Mouse (Mus musculus) limb, embryonic 15.5 days (tissue): Measurements from ENCODE around the gene S1pr4. TPM values are rescaled to one million over a fixed set of nuclear protein-coding genes. Genes with fewer than 3 reads are reported as not detected.

Source experiments
- ATAC-seq: fragments of 200-750 bp; cut with Nextera tagmentation; 2 replicates; pipeline ENCODE4 v1.8.0; 2017; ENCODE audit warnings: low read depth, moderate TSS enrichment; ENCODE audit not compliant: insufficient number of reproducible peaks, low FRiP score, low TSS enrichment
- H3K27ac ChIP-seq: fragments of 300-500 bp; sonication (generic); 2 replicates; pipeline ENCODE4 v1.5.1; 2015; ENCODE audit warnings: moderate library complexity, mild to moderate bottlenecking, inconsistent platforms
- H3K27me3 ChIP-seq: fragments of 300-500 bp; sonication (generic); 2 replicates; pipeline ENCODE4 v1.6.1; 2015; ENCODE audit warnings: inconsistent platforms
- H3K36me3 ChIP-seq: fragments of 300-500 bp; sonication (generic); 2 replicates; pipeline ENCODE4 v1.6.1; 2015; ENCODE audit warnings: inconsistent platforms
- H3K4me1 ChIP-seq: fragments of 300-500 bp; sonication (generic); 2 replicates; pipeline ENCODE4 v1.6.1; 2015; ENCODE audit warnings: inconsistent platforms
- H3K4me2 ChIP-seq: fragments of 300-500 bp; sonication (generic); 2 replicates; pipeline ENCODE4 v1.6.1; 2015; ENCODE audit warnings: mild to moderate bottlenecking, inconsistent platforms
- H3K4me3 ChIP-seq: fragments of 300-500 bp; sonication (generic); 2 replicates; pipeline ENCODE4 v1.5.1; 2015; ENCODE audit warnings: mild to moderate bottlenecking, inconsistent platforms
- H3K9ac ChIP-seq: fragments of 300-500 bp; sonication (generic); 2 replicates; pipeline ENCODE4 v1.6.1; 2015; ENCODE audit warnings: inconsistent platforms
- H3K9me3 ChIP-seq: fragments of 300-500 bp; sonication (generic); 2 replicates; pipeline ENCODE4 v1.6.1; 2016; ENCODE audit warnings: inconsistent platforms
- WGBS: fragments of 180-500 bp; shearing (Covaris S2); methylation state at CpG from one replicate; pipeline ENCODE4 v1.1.7; 2015; 5-methylcytosine and 5-hydroxymethylcytosine counted together
- polyA plus RNA-seq: library from polyadenylated mRNA; unstranded; fragments of >200 nt; fragmentation: Nextera tagmentation; extraction: Ambion mirVana; gene quantifications from 2 replicates; pipeline ENCODE4 v1.2.1, GENCODE M21; 2015

Gene S1pr4
- polyA plus RNA-seq, 1 experiment from 2014 or later: 0.67 TPM

DNA sequence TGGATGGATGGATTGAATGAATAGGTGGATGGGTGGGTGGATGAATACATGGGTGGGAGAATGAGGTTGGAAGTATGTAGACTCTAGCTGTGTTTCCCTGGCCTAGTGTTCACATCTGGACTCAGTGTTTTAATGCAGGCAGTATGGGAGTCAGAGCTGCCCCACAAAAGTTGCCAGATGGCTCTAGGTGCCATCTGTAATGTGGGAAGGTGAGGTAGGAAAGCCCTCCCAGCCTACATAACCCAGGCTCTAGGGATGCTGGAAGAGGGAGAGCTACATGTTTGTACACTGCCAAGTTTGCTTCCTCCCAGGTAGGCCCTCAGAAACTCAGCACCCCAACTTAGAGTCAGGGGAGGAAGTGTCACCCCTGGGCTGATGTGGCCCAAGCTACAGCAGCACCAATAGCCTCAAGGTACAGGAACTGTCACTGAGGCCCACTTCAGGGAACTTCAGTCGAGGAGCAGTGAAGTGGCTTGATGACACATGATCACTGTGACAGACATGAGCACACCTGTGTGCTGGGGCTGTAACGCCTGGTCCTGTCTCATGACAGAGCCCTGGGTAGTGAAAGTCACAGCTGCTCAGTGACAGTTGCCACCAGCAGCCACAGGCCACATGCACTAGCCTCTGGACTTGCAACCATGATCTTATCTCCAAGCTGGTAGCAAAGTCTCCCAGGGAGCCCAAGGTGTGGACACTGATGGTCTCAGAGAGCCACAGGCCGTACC is 38.6 kb upstream of the S1pr4 start:
- no peak overlapping the region for H3K4me3 ChIP-seq
- peaks cover 27% of the 10 kb centered on the region for H3K4me1 ChIP-seq
- no peaks in the 10 kb centered on the region for H3K9me3 ChIP-seq
- H3K9ac ChIP-seq: no peak overlapping the region
- no peak overlapping the region for H3K4me2 ChIP-seq
- peaks cover 36% of the 10 kb centered on the region for H3K36me3 ChIP-seq
- H3K27me3 ChIP-seq: no peaks in the 10 kb centered on the region
- ATAC-seq: no peak
- no peak overlapping the region for H3K27ac ChIP-seq
- WGBS: 80% methylated on average over 3 of the region's 3 CpGs

DNA sequence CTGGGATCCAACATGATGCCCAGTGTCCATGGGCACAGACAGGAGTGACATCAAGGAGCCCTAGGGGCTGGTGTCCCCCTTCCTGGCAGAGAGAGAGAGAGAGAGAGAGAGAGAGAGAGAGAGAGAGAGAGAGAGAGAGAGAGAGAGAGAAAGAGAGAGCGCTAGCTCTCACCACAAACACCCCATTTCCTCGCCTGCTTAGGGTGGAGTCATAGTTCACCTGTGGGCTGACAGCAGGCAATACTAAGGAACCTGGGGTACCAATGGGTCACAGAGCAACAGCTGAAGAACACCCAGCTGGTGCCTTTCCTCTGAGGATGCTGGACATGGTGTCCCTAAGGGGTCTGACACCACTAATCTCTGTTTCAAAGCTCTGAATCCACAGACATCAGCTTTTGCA is 37.5 kb upstream of the S1pr4 start:
- H3K36me3 ChIP-seq: peaks cover 46% of the 10 kb centered on the region
- no peak for ATAC-seq
- WGBS: 77% methylated on average over 2 of the region's 2 CpGs

DNA sequence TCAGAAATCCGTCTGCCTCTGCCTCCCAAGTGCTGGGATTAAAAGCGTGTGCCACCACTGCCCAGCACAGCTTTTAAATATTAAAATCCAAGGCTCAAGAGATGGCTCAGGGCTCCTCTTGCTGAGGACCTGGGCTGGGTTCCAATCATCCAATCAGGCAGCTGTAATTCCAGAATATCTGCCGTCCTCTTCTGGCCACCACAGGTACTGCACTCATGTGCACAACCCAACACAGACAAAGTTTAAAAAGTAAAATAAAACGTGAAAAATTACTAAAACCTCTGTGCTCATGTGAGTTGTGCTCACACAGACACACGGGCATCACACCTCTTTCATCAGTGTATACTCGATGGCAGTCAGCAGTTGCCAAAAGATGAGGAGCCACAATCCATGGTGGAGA is 36.8 kb upstream of the S1pr4 start:
- Histone ChIP-seq H3K4me2 (no peak overlapping the region), H3K27ac (no peak overlapping the region), H3K9me3 (no peaks in the 10 kb centered on the region), H3K4me3 (no peak overlapping the region), H3K9ac (no peak overlapping the region), H3K4me1 (peaks cover 9% of the 10 kb centered on the region), H3K36me3 (peaks cover 52% of the 10 kb centered on the region), H3K27me3 (no peaks in the 10 kb centered on the region)
- no peak for ATAC-seq
- 75% methylated on average over 6 of the region's 6 CpGs for WGBS

More for the DNA sequence above, 37.5 kb upstream of the S1pr4 start:
- H3K27me3 ChIP-seq: no peaks in the 10 kb centered on the region
- no peak overlapping the region for H3K9ac ChIP-seq
- H3K27ac ChIP-seq: no peak overlapping the region
- H3K4me1 ChIP-seq: peaks cover 16% of the 10 kb centered on the region
- H3K9me3 ChIP-seq: no peaks in the 10 kb centered on the region
- no peak overlapping the region for H3K4me2 ChIP-seq
- no peak overlapping the region for H3K4me3 ChIP-seq

DNA sequence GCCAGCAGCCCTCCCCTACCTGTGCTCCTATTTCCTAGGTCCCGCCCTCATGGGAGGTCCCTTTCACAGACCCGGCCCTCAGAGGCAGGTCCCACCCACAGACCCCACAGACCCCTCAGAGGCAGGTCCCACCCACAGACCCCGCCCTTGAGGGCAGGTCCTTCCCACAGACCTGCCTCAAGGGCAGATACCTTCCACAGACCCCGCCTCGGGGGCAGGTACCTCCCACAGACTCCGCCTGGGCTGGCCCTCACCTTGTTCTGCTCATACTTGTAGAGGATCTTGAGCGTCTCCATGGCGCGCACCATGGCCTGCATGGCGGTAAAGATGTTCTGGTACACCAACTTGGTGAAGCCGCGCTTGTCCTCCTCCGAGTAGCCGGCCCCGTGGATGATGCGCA is 34.9 kb upstream of the S1pr4 start:
- no peaks in the 10 kb centered on the region for H3K4me1 ChIP-seq
- H3K4me3 ChIP-seq: no peak overlapping the region
- H3K9ac ChIP-seq: no peak overlapping the region
- no peaks in the 10 kb centered on the region for H3K9me3 ChIP-seq
- H3K27ac ChIP-seq: no peak overlapping the region
- no peak for ATAC-seq
- H3K4me2 ChIP-seq: no peak overlapping the region
- peaks cover 64% of the 10 kb centered on the region for H3K36me3 ChIP-seq
- whole genome bisulfite sequencing: 56% methylated on average over 16 of the region's 16 CpGs
- no peaks in the 10 kb centered on the region for H3K27me3 ChIP-seq

DNA sequence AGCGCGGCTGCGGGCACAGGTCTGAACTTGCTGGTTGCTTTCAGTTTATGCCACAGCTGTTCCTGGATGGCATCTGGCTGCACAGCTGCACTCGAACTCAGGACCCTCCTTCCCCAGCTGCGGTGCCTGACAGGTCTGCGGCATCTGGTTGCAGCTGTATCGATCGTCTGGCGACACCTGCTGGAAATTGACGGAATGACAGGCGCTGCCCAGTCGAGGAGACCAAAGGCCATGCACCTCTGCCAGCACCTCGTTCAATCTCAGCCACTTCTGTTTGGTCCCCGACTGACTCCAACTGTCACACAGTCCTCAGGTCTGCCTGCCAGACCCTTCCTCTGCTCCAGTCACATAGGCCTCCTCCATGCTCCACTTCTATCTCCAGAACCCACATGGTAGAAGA is 26.8 kb upstream of the S1pr4 start:
- 12% methylated on average over 14 of the region's 14 CpGs for WGBS
- Histone ChIP-seq H3K9me3 (no peaks in the 10 kb centered on the region), H3K9ac (no peak overlapping the region), H3K27ac (no peak overlapping the region), H3K36me3 (peaks cover 32% of the 10 kb centered on the region), H3K4me3 (no peak overlapping the region), H3K4me2 (no peak overlapping the region), H3K4me1 (0 out of 2 replicates have a peak, but pooled peaks cover 9% of the 10 kb centered on the region), H3K27me3 (peaks cover 12% of the 10 kb centered on the region)
- no peak for ATAC-seq

DNA sequence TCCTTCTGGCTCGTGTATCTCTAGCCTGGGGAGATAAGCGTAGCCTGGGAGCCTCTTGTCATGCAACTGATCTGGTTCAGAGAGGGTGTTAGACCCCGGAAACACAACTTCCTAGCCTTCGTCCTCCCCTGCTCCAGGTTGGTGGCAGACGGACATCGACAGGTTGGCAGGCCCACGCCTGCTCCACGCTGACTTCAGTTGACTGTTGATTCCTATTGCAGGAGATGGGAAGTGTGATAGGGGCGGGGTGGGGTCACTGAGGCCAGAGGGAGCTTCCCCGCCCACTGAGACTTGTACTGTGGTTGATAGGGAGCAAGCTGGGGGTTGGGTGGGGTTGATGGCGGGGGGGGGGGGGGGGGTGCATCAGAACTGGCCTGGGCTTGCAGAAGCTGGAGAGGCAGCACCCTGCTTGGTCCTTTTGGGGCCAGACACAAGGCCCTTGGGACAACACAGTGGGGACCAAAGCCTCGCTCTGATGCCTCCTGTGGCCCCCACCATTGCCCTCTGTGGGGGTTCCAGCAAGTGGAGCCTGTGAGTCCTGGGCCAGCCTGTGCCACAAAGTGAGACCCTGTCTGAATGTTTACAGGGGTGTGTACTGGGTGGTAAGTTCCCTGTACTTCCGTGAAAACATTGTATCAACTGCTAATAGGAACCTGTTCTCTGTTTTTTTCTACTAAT is 25.2 kb upstream of the S1pr4 start:
- Histone ChIP-seq H3K36me3 (peaks cover 16% of the 10 kb centered on the region), H3K27ac (no peak overlapping the region), H3K27me3 (peaks cover 12% of the 10 kb centered on the region), H3K9me3 (no peaks in the 10 kb centered on the region), H3K4me3 (no peak overlapping the region), H3K9ac (no peak overlapping the region), H3K4me1 (0 out of 2 replicates have a peak, but pooled peaks cover 9% of the 10 kb centered on the region), H3K4me2 (no peak overlapping the region)
- ATAC-seq: no peak
- WGBS: 44% methylated on average over 13 of the region's 13 CpGs

DNA sequence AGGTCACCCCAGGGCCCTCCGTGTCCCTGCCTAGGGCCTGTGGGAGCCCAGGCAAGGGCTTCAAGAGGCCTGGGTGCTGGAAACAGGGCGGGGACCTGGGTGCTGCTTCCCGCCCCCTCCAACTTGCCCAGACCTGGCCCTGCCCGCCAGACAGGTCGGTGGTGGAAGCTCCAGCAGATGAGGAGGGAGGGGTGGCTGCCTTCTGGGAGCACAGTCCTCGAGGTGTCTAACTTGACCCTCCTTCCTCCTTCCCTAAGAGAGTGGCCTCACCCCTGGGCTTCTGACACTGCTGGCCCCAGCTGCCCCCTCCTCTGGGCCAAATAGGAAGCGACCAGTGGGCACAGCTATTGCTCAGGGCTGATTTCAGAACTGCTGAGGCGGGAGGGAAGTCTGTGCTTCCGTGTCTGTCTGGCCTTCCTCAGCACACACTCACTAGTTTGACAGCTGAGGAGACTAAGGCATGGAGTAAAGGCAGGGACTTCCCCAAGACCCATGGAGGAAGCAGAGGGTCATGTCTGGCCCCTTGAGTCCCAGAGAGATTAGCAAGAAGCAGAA is 24.2 kb upstream of the S1pr4 start, which contains the start of gene Gna15:
Gene Gna15 (minus strand): TSS at position 175 of the 555 bp plus-strand sequence.
- H3K36me3 ChIP-seq: peaks cover 5% of the 10 kb centered on the region
- 16% methylated on average over 9 of the region's 9 CpGs for WGBS
- peak within 1 kb of the TSS; percentile 25 for H3K4me3 ChIP-seq
- H3K27ac ChIP-seq: peak within 1 kb of the TSS; percentile 68
- peaks cover 12% of the 10 kb centered on the region for H3K27me3 ChIP-seq
- ATAC-seq: no peak
- peak within 1 kb of the TSS; percentile 30 for H3K4me2 ChIP-seq
- H3K9ac ChIP-seq: no peak within 1 kb of the TSS; the same call in 1 of the 2 replicates
- 0 out of 2 replicates have a peak, but pooled peaks cover 9% of the 10 kb centered on the region for H3K4me1 ChIP-seq
- H3K9me3 ChIP-seq: no peaks in the 10 kb centered on the region

DNA sequence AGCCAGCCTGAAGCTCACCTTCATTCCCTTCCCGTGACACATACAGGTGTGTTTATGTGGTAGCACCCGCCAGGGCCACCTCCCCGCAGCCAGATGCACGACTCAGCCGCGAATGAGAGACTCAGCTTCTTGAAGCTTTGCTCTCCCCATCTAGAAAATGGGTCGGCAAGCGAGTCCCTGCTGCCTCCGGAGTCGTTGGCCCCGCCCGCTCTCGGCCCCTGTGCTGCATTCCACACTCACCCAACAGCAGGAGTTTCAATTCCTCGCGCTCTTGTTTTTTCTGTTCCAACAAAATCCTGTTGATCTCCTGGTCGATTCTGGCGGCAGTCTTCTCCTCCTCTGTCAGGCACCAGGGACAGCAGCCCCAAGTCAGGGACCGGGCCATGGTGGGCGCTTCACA is 23.6 kb upstream of the S1pr4 start:
- peak overlapping the region; percentile 68 for H3K27ac ChIP-seq
- 13% methylated on average over 19 of the region's 19 CpGs for WGBS
- no peaks in the 10 kb centered on the region for H3K9me3 ChIP-seq
- H3K4me1 ChIP-seq: 0 out of 2 replicates have a peak, but pooled peaks cover 9% of the 10 kb centered on the region
- peak overlapping the region; percentile 30 for H3K4me2 ChIP-seq
- H3K9ac ChIP-seq: no peak overlapping the region; the same call in 1 of the 2 replicates
- peaks cover 12% of the 10 kb centered on the region for H3K27me3 ChIP-seq
- H3K4me3 ChIP-seq: peak overlapping the region; percentile 25
- no peaks in the 10 kb centered on the region for H3K36me3 ChIP-seq
- no peak for ATAC-seq

DNA sequence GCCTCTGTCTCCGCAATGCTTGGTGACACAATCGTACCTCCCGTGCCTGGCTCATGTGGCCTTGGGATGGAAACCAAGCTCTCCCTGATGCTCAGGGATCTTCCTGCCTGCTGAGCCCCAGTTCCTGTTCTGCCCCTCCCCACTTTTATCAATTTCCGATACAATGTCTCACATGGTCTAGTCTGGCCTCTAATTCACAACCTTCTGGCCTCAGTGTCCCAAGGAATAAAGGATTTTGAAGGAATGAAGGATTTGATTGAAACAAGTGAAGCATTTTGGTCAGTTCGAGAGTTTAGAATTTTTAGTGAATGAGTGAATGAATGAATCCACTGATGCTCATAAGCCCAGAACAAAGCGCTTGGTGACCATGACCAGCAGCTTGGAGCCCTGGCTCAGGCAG is 23.2 kb upstream of the S1pr4 start:
- H3K4me1 ChIP-seq: 0 out of 2 replicates have a peak, but pooled peaks cover 9% of the 10 kb centered on the region
- H3K27ac ChIP-seq: peak overlapping the region; percentile 68; the same call in 1 of the 2 replicates
- H3K36me3 ChIP-seq: no peaks in the 10 kb centered on the region
- WGBS: 75% methylated on average over 6 of the region's 6 CpGs
- H3K4me3 ChIP-seq: peak overlapping the region; percentile 25
- no peak for ATAC-seq
- H3K9ac ChIP-seq: no peak overlapping the region
- no peaks in the 10 kb centered on the region for H3K9me3 ChIP-seq
- H3K4me2 ChIP-seq: peak overlapping the region; percentile 30; the same call in 1 of the 2 replicates
- H3K27me3 ChIP-seq: peaks cover 12% of the 10 kb centered on the region

DNA sequence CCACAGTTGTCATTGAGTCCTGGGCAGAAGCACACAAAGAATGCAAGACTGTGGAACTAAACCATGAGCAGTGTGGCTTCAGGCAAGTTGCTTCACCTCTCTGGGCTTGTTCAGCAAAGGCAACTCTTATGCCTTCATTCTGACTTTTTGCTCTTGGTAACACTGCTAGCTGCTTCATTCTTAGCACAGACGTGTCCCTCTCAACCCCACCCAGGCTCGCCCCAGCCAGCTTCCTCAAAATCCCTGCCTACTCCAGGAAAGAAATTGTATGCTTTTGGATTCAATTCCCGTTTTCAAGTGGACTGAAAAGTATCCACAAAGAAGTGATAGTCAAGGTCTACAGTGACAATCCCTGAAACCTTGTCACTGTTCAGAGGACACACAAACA is 20.0 kb upstream of the S1pr4 start:
- ATAC-seq: no peak
- H3K4me2 ChIP-seq: no peak overlapping the region
- WGBS: 68% methylated on average over 3 of the region's 3 CpGs
- H3K36me3 ChIP-seq: no peaks in the 10 kb centered on the region
- no peak overlapping the region for H3K9ac ChIP-seq
- H3K9me3 ChIP-seq: no peaks in the 10 kb centered on the region
- peaks cover 12% of the 10 kb centered on the region for H3K27me3 ChIP-seq
- no peak overlapping the region for H3K4me3 ChIP-seq
- 0 out of 2 replicates have a peak, but pooled peaks cover 9% of the 10 kb centered on the region for H3K4me1 ChIP-seq
- H3K27ac ChIP-seq: no peak overlapping the region

DNA sequence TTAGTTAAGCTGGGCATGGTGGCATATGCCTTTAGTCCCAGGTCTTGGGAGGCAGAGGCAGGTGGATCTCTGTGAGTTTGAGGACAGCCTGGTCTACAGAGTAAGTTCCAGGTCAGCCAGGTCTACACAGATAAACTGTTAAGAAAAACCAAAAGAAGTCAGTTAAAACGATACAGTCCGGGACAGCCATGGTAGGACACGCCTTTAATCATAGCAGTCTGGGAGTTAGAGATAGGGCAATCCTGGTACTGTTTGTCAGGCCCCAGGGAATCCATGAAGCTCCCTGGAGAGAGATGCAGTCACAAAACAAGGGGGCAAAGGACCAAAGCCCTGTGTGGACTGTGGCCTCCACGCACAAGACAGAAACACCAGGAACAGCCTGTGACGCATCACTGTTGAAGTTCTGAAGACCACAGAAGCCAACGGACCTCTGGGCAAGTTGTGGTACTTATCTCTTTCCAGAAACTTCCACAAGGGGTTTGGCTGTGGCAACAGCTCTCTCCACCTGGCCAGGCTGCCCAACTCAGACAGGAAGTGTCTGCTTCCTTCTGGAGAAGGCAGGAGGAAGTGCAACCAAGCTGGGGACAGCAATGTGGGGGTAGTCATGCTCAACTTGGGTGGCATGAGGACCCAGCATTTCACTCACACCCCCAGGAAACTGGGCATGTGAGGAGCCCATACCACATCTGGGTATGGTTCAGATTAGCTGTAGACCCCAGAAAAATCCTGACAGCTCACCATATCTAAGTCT is 19.5 kb upstream of the S1pr4 start:
- Histone ChIP-seq H3K4me2 (no peak overlapping the region), H3K36me3 (no peaks in the 10 kb centered on the region), H3K27ac (no peak overlapping the region), H3K4me3 (no peak overlapping the region), H3K27me3 (peaks cover 12% of the 10 kb centered on the region), H3K9ac (no peak overlapping the region), H3K9me3 (no peaks in the 10 kb centered on the region), H3K4me1 (0 out of 2 replicates have a peak, but pooled peaks cover 9% of the 10 kb centered on the region)
- WGBS: 76% methylated on average over 6 of the region's 6 CpGs
- ATAC-seq: no peak
